Mouse (Mus musculus): ENCODE data around the gene Rasip1. TPM values are rescaled to one million over a fixed set of nuclear protein-coding genes. Genes with fewer than 3 reads are reported as not detected.

Rasip1 gene
- total RNA-seq, 2 experiments from 2014 or later, result 6.1 to 8.0 TPM

DNA sequence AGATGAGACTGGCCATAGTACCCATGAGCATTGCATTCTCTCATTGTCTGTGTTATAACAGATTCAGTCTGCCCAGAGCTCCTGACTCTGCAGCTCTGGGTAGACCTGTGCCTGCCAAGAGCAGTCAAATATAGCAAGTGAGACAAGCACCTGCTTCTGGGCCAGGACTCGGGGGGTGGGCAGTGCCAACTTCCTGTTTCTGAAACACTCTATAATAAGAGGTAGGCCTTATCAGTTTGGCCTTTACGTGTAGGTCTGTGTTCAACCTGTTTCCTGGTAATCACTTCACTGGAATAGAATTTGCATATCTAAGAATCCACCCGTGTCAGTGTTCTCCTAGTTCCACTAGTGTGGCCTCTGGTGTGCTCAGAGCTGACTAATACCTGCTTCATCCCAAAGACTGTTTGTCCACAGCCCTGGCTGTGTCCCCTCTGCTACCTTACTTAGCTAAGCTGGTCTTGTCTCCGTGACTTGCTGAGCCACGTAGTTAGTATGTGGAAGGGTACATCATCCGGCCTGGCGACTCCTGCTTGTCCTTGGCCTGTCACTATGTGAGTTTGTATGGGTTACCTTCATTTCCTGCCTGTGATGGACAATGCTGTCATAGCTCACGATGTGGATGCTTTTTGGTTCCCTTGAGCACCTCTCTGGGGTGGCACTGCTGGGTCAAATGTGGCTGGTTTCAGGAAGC is 53.9 kb downstream of the Rasip1 start:
- Histone ChIP-seq H3K4me3 (no peak overlapping the region), H3K27ac (no peak overlapping the region)
- intact Hi-C loops (cut with DNase I), result loop anchor here (5.0 kb wide), 1 partner anchor 214 kb away; the partner anchor contains the start of gene Bax
- TF ChIP-seq CTCF (IDR thresholded peaks at IDR 0.05), result no peak
- no peak for DNase-seq (ENCODE audit: extremely low spot score in 1 of 2, low spot score in 2 of 2)

- peak; percentile 83 to 84 for DNase-seq (ENCODE audit: extremely low spot score in 1 of 2, low spot score in 2 of 2)
- peak overlapping the region; percentile 69 for H3K27ac ChIP-seq
- peak; percentile 99 for TF ChIP-seq CTCF (IDR thresholded peaks at IDR 0.05)
- intact Hi-C loops (cut with DNase I), result loop anchor here (2.0 to 5.0 kb wide), 2 partner anchors 90 to 215 kb away; partner anchors contain the start of gene Bax
- H3K4me3 ChIP-seq, result no peak overlapping the region; the same call in 1 of the 2 replicates
Measured at GRCm38 (mm10) chr7:45682144-45683126, 55.1 kb downstream of the Rasip1 start.

DNA sequence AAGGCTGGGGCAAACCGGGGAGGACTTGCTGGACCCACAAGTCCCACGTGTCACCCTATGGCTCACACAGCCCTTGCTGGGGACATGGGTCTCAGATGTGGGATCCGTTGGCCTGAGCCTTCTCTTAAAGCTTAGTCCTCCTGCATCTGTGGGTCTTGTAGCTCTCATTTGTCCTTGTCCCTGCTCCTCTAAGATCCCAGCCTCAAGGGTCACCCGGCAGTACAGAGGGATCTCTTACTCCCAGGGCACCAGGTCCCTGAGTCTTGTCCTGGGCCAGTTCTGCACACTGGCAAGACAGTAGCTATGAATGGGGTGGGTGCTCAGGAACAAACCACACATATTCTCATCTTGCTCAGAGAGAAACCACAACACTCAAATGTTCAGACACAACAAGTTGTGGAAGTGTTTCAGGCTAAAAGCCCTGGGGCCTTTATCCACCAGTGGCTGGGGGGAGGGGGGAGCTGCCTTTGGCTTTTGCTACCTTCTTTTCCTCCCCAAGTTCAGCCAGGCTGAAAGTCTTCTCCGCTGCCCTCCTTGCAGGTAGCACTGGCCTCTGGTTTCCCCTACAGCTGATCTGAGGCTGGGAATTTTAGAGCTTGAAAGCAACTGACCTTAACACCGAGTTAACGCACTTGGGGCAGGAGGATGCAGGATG is 56.2 kb downstream of the Rasip1 start, which contains the start of gene Ntn5:
Gene Ntn5, plus strand, starts transcription at position 627 of the 655 bp plus-strand sequence.
- Histone ChIP-seq H3K4me3 (peak within 1 kb of the TSS; percentile 11), H3K27ac (peak within 1 kb of the TSS; percentile 28; the same call in 1 of the 2 replicates)
- intact Hi-C loops (cut with DNase I), result loop anchor here (2.0 to 5.0 kb wide), 2 partner anchors 91 to 216 kb away; partner anchors contain the start of gene Bax
- TF ChIP-seq CTCF (IDR thresholded peaks at IDR 0.05), result no peak
- no peak for DNase-seq (ENCODE audit: extremely low spot score in 1 of 2, low spot score in 2 of 2)

DNA sequence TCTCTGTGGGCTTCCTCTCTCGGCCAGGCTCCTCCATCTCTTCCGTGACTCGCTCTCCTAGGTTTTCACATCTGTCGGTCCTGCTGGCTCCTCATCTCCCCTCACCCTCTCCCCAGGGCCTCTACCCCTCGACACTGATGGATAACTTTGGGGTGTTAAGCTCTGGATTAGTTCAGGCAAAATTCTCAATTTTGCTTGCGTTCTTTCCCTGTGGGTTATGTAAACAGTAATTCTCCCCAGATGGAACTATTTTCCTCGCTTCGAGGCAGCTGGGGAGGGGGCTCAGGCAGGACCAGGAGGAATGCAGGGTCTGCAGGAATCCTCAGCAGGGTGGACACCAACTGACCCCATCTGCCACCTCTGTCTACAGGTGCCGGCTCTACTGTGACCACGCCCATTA is 58.5 kb downstream of the Rasip1 start:
- no peak for DNase-seq (ENCODE audit: extremely low spot score in 1 of 2, low spot score in 2 of 2)
- intact Hi-C loops (cut with DNase I), result no loop called here
- no peak for TF ChIP-seq CTCF (IDR thresholded peaks at IDR 0.05)
- Histone ChIP-seq H3K4me3 (no peak overlapping the region), H3K27ac (no peak overlapping the region)

DNA sequence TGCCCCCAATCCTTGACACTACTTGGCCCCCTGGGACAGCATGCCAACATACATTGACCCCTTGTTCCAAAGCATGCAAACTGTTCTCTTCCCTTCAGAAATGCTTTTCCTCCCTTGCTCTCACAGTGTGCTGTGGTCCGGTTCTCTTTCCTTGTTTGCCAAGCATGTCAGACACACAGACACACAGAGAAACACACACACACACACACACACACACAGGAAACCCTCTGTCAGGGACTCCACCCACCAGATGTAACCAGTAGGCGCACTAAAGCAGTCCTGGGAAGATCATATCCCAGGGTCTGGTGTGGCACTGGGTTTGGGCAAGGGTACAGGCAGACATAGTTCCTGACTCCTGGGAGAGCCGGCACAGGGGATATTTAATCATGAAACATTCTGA is 59.6 kb downstream of the Rasip1 start:
- H3K27ac ChIP-seq, result no peak overlapping the region
- H3K4me3 ChIP-seq, result no peak overlapping the region
- intact Hi-C loops (cut with DNase I), result no loop called here
- DNase-seq (ENCODE audit: extremely low spot score in 1 of 2, low spot score in 2 of 2), result no peak
- no peak for TF ChIP-seq CTCF (IDR thresholded peaks at IDR 0.05)

Other genes with a start within 250 kb of the Rasip1 start
- gene Snrnp70, start 231.7 kb upstream of the Rasip1 start, total RNA-seq (2021), result 100 to 1,000 TPM; 428 to 429 TPM
- gene Kcna7, start 221.8 kb upstream of the Rasip1 start, total RNA-seq (2021), result not detected
- not detected for gene Ntf5, start 213.8 kb upstream of the Rasip1 start, total RNA-seq (2021)
- gene Lhb, start 206.7 kb upstream of the Rasip1 start, total RNA-seq (2021), result not detected
- 10 to 100 TPM; 18.2 to 19.2 TPM for gene Gys1, start 192.6 kb upstream of the Rasip1 start, total RNA-seq (2021)
- gene Ruvbl2, start 189.4 kb upstream of the Rasip1 start, total RNA-seq (2021), result 10 to 100 TPM; 34.4 to 39.9 TPM
- gene Ftl1, start 167.6 kb upstream of the Rasip1 start, total RNA-seq (2021), result 100 to 1,000 TPM; 200 to 208 TPM
- 10 to 100 TPM; 66.9 to 67.4 TPM for gene Bax, start 160.6 kb upstream of the Rasip1 start, total RNA-seq (2021)
- gene Tulp2, start 145.6 kb upstream of the Rasip1 start, total RNA-seq (2021), result under 1 TPM in 1 of 2 experiments, not detected in 1; 0.30 TPM
- 1 to 10 TPM; 1.5 to 2.0 TPM for gene Gm45808, start 140.7 kb upstream of the Rasip1 start, total RNA-seq (2021)
- 1 to 10 TPM; 3.7 to 4.8 TPM for gene Dhdh, start 138.7 kb upstream of the Rasip1 start, total RNA-seq (2021)
- gene Nucb1, start 117.1 kb upstream of the Rasip1 start, total RNA-seq (2021), result 100 to 1,000 TPM in 1 of 2 experiments, 10 to 100 TPM in 1; 95.4 to 106 TPM
- 10 to 100 TPM; 25.2 to 29.3 TPM for gene Ppp1r15a, start 101.2 kb upstream of the Rasip1 start, total RNA-seq (2021)
- gene Plekha4, start 101.2 kb upstream of the Rasip1 start, total RNA-seq (2021), result 1 to 10 TPM; 4.2 to 5.1 TPM
- gene Hsd17b14, start 72.6 kb upstream of the Rasip1 start, total RNA-seq (2021), result under 1 TPM; 0.61 to 0.68 TPM
- gene Bcat2, start 57.3 kb upstream of the Rasip1 start, total RNA-seq (2021), result 10 to 100 TPM; 25.4 to 26.2 TPM
- not detected for gene Fgf21, start 12.0 kb upstream of the Rasip1 start, total RNA-seq (2021)
- not detected for gene Fut1, start 10.2 kb upstream of the Rasip1 start, total RNA-seq (2021)
- gene Izumo1, start 5.7 kb upstream of the Rasip1 start, total RNA-seq (2021), result under 1 TPM in 1 of 2 experiments, not detected in 1; 0.34 TPM
- 1 to 10 TPM; 3.5 to 3.9 TPM for gene Mamstr, start 12.5 kb downstream of the Rasip1 start, total RNA-seq (2021)
- under 1 TPM in 1 of 2 experiments, not detected in 1; 0.11 TPM for gene Fut2, start 38.9 kb downstream of the Rasip1 start, total RNA-seq (2021)
- 1 to 10 TPM; 6.4 to 6.9 TPM for gene Ntn5, start 56.5 kb downstream of the Rasip1 start, total RNA-seq (2021)
- gene Sec1, start 66.9 kb downstream of the Rasip1 start, total RNA-seq (2021), result 1 to 10 TPM; 1.1 to 1.2 TPM
- 100 to 1,000 TPM; 211 to 244 TPM for gene Car11, start 72.4 kb downstream of the Rasip1 start, total RNA-seq (2021)
- gene Dbp, start 77.6 kb downstream of the Rasip1 start, total RNA-seq (2021), result 100 to 1,000 TPM in 1 of 2 experiments, 10 to 100 TPM in 1; 60.3 to 104 TPM
- gene Rpl18, start 88.0 kb downstream of the Rasip1 start, total RNA-seq (2021), result 100 to 1,000 TPM; 318 to 325 TPM
- gene Sphk2, start 90.5 kb downstream of the Rasip1 start, total RNA-seq (2021), result 10 to 100 TPM; 30.8 to 34.4 TPM
- gene Fam83e, start 93.7 kb downstream of the Rasip1 start, total RNA-seq (2021), result under 1 TPM; 0.37 to 0.41 TPM
- not detected for gene Spaca4, start 98.3 kb downstream of the Rasip1 start, total RNA-seq (2021)
- 100 to 1,000 TPM; 258 to 279 TPM for gene Lmtk3, start 156.2 kb downstream of the Rasip1 start, total RNA-seq (2021)
- gene Sult2b1, start 157.2 kb downstream of the Rasip1 start, total RNA-seq (2021), result 10 to 100 TPM; 11.3 to 13.6 TPM
- gene Cyth2, start 187.1 kb downstream of the Rasip1 start, total RNA-seq (2021), result 100 to 1,000 TPM; 172 to 185 TPM
- 1 to 10 TPM; 2.3 to 2.5 TPM for gene Kcnj14, start 197.3 kb downstream of the Rasip1 start, total RNA-seq (2021)
- gene Grwd1, start 203.5 kb downstream of the Rasip1 start, total RNA-seq (2021), result 10 to 100 TPM; 17.9 to 22.1 TPM
- gene Kdelr1, start 245.3 kb downstream of the Rasip1 start, total RNA-seq (2021), result 10 to 100 TPM; 67.4 to 75.4 TPM